Mouse (Mus musculus): ENCODE measurements around the gene Srebf1.

The Srebf1 gene

GRCm38 (mm10) chr11:60222469-60223236, at the start of gene Srebf1:
Gene Srebf1 (minus strand): TSS chr11:60222581.
- peak; percentile 74 for DNase-seq (ENCODE audit: low spot score)

GRCm38 (mm10) chr11:60268563-60268962, 46.2 kb upstream of the Srebf1 start:
- no peak for DNase-seq (ENCODE audit: low spot score)

- DNase-seq (ENCODE audit: low spot score), result no peak
These were observed 43.0 kb upstream of the Srebf1 start for GRCm38 (mm10) chr11:60265271-60265985.

- DNase-seq (ENCODE audit: low spot score), result no peak
These were observed 42.3 kb upstream of the Srebf1 start for GRCm38 (mm10) chr11:60264651-60265050.

- no peak for DNase-seq (ENCODE audit: low spot score)
These were observed 40.0 kb upstream of the Srebf1 start for GRCm38 (mm10) chr11:60262396-60262795.

GRCm38 (mm10) chr11:60260743-60261142, 38.4 kb upstream of the Srebf1 start:
- no peak for DNase-seq (ENCODE audit: low spot score)

GRCm38 (mm10) chr11:60257696-60258095, 35.3 kb upstream of the Srebf1 start:
- DNase-seq (ENCODE audit: low spot score), result no peak

GRCm38 (mm10) chr11:60256713-60257112, 34.3 kb upstream of the Srebf1 start:
- DNase-seq (ENCODE audit: low spot score), result no peak

GRCm38 (mm10) chr11:60256176-60256681, 33.8 kb upstream of the Srebf1 start:
- DNase-seq (ENCODE audit: low spot score), result no peak

GRCm38 (mm10) chr11:60255639-60256038, 33.3 kb upstream of the Srebf1 start:
- no peak for DNase-seq (ENCODE audit: low spot score)

GRCm38 (mm10) chr11:60255181-60255580, 32.8 kb upstream of the Srebf1 start:
- DNase-seq (ENCODE audit: low spot score), result no peak

GRCm38 (mm10) chr11:60254308-60254707, 31.9 kb upstream of the Srebf1 start:
- no peak for DNase-seq (ENCODE audit: low spot score)

GRCm38 (mm10) chr11:60253546-60253945, 31.2 kb upstream of the Srebf1 start:
- no peak for DNase-seq (ENCODE audit: low spot score)

- DNase-seq (ENCODE audit: low spot score), result no peak
These were observed 28.7 kb upstream of the Srebf1 start for GRCm38 (mm10) chr11:60250971-60251643.

GRCm38 (mm10) chr11:60249885-60250284, 27.5 kb upstream of the Srebf1 start:
- no peak for DNase-seq (ENCODE audit: low spot score)

- DNase-seq (ENCODE audit: low spot score), result no peak
These were observed 26.4 kb upstream of the Srebf1 start for GRCm38 (mm10) chr11:60248596-60249404.

- no peak for DNase-seq (ENCODE audit: low spot score)
These were observed 25.6 kb upstream of the Srebf1 start for GRCm38 (mm10) chr11:60247753-60248550.

- no peak for DNase-seq (ENCODE audit: low spot score)
These were observed 23.7 kb upstream of the Srebf1 start for GRCm38 (mm10) chr11:60246077-60246476.

GRCm38 (mm10) chr11:60244503-60245143, 22.2 kb upstream of the Srebf1 start:
- DNase-seq (ENCODE audit: low spot score), result no peak

- no peak for DNase-seq (ENCODE audit: low spot score)
These were observed 18.1 kb upstream of the Srebf1 start for GRCm38 (mm10) chr11:60240509-60240908.

Data from ovary, adult 18-20 months (tissue).